Mouse (Mus musculus) erythroblast, embryonic 14.5 days (primary cell): Measurements from ENCODE around the gene Atg7.

Experiments used
- GATA1 ChIP-seq: IDR thresholded peaks from 2 replicates; pipeline ENCODE4 v1.6.1; 2012; ENCODE audit warnings: low read length, inconsistent platforms, mixed read lengths
- TAL1 ChIP-seq: IDR thresholded peaks from 3 replicates; pipeline ENCODE4 v1.6.1; 2012; ENCODE audit warnings: low read length, inconsistent platforms, mixed read lengths

DNA sequence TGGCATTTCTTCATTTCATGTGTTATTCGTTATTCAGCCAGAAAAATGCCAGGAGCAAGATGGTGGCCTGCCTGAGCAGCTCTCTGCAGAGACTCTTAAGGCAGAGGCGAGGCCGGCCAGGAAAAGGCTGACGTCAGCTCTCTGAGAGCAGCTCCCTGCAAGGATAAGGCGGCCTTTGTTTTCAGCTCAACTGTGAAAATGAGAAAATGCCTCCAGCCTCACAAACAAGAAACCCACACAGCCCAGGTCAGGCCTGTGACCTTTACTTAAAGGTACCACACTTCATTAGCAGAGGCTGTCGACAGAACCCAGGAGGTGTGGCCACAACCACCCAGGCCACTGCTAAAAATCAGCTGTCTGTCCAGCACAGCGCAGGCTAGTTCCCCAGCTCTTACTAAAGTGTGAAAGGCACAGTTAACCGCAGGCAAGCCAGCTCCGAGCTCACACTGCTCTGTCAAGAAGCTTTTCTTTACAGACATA lies 240.4 kb downstream of the Atg7 start:
- TF ChIP-seq GATA1 (no peak), TAL1 (no peak)
